Mouse (Mus musculus) left cerebral cortex, postnatal 25 days (tissue): ENCODE measurements around the gene Mtif3. TPM values are rescaled to one million over a fixed set of nuclear protein-coding genes. Genes with fewer than 3 reads are reported as not detected.
A peak's percentile ranks its signal among the peaks of the same experiment; 100 is the strongest.
"Not testable (repeated sequence)": the region's sequence is repeated elsewhere in the genome, so short reads cannot be mapped to it uniquely, and the experiment has no call there.

ENCODE experiments used
- DNase-seq, 2 experiments: peaks; one replicate each; pipeline ENCODE4 v3.0.0; 2022; ENCODE audit warnings: low spot score in 2 of 2, mixed read lengths in 1 of 2
- intact Hi-C: fragments of 180-260 bp; cut with DNase I; formaldehyde crosslinking; loops from one replicate; pipeline ENCODE4 v1.15.1; 2025
- total RNA-seq, 2 experiments: library from RNA; stranded (reverse); gene quantifications; 2 replicates each; pipeline ENCODE4 v1.2.3; 2021

The Mtif3 gene
- total RNA-seq, 2 experiments from 2014 or later: 20.6 to 20.8 TPM

DNA sequence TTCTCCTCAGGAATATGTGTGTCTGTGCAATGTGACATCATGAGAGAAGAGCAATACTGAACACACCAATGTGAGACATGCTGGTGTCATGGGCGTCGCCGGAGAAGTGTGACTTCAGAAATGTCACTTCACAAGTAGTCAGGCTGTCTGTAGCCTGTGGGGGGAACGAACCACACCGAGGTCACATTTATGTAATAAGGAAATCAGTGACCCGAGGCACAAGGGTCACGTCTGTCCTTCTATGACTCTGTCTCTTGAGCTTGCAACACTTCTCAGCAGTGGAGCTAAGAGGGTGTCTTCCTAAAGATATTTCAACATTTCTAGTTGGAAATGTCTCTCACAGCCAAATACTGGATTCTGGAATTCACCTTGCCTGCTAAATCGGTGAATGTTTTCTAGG lies 42.4 kb downstream of the Mtif3 start:
- DNase-seq: no peak
- intact Hi-C loops: no loop called here

DNA sequence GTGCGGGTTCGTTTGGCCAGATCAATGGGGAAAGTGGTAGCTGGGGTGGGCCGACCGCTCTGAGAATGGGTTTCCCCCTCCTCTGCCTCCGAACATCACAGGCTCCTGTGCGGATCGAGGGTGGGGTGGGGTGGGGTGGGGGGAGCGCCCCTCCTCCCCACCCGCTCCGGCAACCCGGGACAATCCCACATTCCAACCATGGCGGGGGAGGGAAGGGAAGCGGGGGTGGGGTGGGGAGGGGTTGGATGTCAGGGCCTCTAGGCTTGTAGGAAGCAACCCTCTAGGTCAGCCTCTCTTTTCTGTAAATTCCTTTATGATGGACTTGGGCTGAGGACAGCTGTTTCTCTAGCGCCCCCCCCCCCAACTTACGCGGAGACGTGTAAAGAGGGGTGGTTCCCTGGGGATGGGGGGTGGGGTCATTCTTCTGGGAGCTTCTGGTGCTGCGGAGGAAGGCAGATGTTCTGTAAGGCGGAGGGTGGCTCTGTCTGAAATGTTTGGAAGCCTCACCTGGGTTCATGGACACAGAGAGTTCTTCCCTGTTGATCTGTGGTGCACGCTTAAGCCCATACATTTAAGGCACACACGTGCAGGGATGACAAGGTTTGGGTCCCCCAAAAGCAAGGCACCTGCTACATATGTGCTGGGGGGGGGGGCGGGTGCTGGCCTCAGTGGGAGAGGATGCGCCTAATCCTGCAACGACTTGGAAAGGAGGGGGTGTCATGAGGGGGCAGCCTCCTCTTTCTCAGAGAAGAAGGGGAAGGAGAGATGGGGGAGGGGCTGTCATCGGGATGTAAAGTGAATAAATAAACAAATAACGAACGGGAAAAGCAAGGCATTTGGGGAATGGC lies 43.1 kb downstream of the Mtif3 start:
- no peak for DNase-seq
- intact Hi-C loops: no loop called here

DNA sequence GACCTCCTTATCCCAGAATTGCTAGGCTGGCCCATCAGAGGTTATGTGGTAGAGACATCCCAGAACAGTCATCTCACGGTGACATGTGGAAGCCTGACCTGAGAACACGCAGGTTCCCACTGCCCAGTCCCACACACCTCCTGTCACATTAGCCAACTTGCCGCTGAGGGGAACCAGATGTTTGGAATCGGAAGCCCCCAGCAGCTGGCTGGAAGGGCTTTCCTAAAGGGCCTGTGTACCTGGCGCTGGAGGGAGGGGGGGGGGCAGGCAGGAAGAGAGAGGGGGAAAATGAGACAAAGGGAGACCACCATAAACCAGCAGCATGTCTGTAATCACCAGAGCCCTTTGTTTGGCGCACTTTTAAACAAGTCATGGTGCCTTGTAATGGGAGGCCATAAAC lies 43.7 kb downstream of the Mtif3 start:
- DNase-seq: no peak
- intact Hi-C loops: no loop called here

GRCm38 (mm10) chr5:146917357-146917756 lies 46.2 kb downstream of the Mtif3 start:
- intact Hi-C loops, DNase-seq: not testable (repeated sequence)

DNA sequence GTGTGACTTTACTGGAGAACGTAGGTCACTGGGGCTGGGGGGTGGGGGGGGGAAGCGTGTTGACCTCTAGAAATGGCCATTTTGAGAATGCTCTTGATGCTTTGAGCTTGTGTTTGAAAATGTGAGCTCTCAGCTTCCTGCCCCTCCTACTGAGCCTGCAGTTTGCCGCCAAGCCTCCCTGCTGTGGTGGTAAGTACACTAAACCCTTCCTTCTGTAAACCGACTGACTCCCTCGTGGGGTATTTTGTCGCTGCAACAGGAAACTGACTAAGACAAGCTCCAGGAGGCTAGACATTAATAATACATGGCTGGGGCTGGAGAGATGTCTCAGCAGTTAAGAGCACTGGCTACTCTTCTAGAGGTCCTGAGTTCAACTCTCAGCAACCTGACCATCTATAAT lies 46.8 kb downstream of the Mtif3 start:
- DNase-seq: no peak
- intact Hi-C loops: no loop called here

DNA sequence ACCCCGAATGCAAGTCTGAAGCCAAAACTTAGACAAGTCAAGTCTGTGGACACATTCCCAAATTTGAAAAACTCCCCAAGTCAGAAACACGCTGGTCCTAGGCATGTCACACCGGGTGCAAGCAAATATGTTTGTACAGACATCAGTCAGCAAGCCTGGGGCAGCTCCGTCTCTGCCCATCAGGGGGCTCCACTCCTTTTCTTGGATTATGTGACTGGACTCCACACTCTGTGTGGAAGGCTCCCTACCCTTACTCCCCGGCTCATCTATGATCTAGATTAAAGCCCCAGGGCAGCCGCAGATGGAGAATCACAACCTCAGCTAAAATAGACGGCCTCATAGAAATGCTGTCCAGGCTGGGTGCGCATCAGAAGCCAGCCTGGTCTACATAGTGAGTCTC lies 47.3 kb downstream of the Mtif3 start:
- no peak for DNase-seq
- intact Hi-C loops: no loop called here

- peak; percentile 27 to 37 for DNase-seq
- intact Hi-C loops: loop anchor here (1.0 to 5.0 kb wide), 3 partner anchors 313 to 405 kb away; no protein-coding TSS in a partner anchor
These were observed 49.4 kb downstream of the Mtif3 start for GRCm38 (mm10) chr5:146914088-146914766.

DNA sequence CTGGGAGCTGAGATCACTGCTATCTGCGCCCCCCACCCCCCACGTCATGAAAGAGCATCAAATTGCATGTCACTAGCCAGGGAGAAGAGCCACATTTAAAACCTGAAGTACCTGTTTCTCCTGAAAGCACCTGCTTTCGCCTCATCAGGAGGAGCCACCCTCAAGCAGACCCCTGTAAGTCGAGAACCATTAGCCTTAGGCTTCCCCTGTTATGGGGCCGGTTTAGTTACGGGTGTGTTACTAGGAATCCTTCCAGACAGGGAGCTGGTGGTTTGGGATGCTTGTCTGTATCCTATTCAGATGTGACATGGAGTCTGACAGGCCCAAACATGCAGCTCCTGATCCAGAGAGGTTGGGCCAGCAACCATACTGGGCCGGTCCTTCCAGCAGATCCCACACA lies 50.2 kb downstream of the Mtif3 start:
- intact Hi-C loops: loop anchor here (5.0 kb wide), 1 partner anchor 314 kb away; no protein-coding TSS in a partner anchor
- no peak for DNase-seq

- no peak for DNase-seq
- intact Hi-C loops: loop anchor here (5.0 kb wide), 1 partner anchor 315 kb away; no protein-coding TSS in a partner anchor
These were observed 51.4 kb downstream of the Mtif3 start for GRCm38 (mm10) chr5:146912206-146912605.

DNA sequence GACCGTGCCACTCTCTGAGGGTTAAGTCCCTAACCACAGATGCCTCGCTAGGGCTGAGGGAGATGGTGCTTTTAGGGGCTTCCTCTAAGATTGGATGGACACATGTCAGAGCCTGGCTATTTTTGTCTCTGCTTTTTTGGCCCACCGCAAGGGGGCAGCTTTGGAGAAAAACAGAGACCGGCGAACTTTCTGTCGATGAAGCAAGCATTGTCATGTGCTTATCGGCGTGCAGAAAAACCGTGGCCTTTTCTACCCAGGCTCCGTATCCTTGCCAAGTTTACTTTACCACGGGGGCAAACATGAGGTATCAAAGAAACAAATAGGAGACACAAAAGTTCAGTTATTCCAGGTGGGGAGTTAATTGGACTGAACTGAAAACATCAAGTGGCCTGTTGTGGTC lies 55.0 kb downstream of the Mtif3 start:
- intact Hi-C loops: loop anchor here (10.0 kb wide), 1 partner anchor 234 kb away; no protein-coding TSS in a partner anchor
- DNase-seq: no peak

- intact Hi-C loops: loop anchor here (10.0 kb wide), 1 partner anchor 233 kb away; no protein-coding TSS in a partner anchor
- no peak for DNase-seq
These were observed 56.1 kb downstream of the Mtif3 start for GRCm38 (mm10) chr5:146907533-146907932.

- intact Hi-C loops: loop anchor here (1.0 to 10.0 kb wide), 2 partner anchors 231 to 414 kb away; no protein-coding TSS in a partner anchor
- peak; percentile 37 to 59 for DNase-seq
These were observed 58.0 kb downstream of the Mtif3 start for GRCm38 (mm10) chr5:146905486-146906172.

- peak; percentile 78 to 79 for DNase-seq
- intact Hi-C loops: loop anchor here (1.0 to 10.0 kb wide), 3 partner anchors 57 to 230 kb away; partner anchors contain the start of gene Rasl11a
These were observed 59.2 kb downstream of the Mtif3 start for GRCm38 (mm10) chr5:146904404-146904803.

Other genes starting within 250 kb of the Mtif3 start
- gene Usp12, start 168.8 kb downstream of the Mtif3 start, total RNA-seq: 10 to 100 TPM; 53.7 to 56.7 TPM
- 100 to 1,000 TPM; 151 to 154 TPM for gene Rpl21, start 130.9 kb downstream of the Mtif3 start, total RNA-seq
- gene Rasl11a, start 118.7 kb downstream of the Mtif3 start, total RNA-seq: 10 to 100 TPM in 1 of 2 experiments, 1 to 10 TPM in 1; 7.1 to 11.2 TPM
- 10 to 100 TPM; 25.3 to 25.4 TPM for gene Gtf3a, start 15.1 kb downstream of the Mtif3 start, total RNA-seq
- gene Lnx2, start 112.8 kb upstream of the Mtif3 start, total RNA-seq: 1 to 10 TPM; 5.1 to 6.3 TPM
- 10 to 100 TPM; 72.0 to 72.9 TPM for gene Polr1d, start 113.2 kb upstream of the Mtif3 start, total RNA-seq
- gene Gsx1, start 224.9 kb upstream of the Mtif3 start, total RNA-seq: under 1 TPM; 0.48 to 0.60 TPM